Mouse (Mus musculus) R1 (cell line): ENCODE measurements at regions not wholly inside any gene's neighbourhood (a gene's known extent, or its start where the extent isn't known, plus 50 kb on each side); places are given as distances from the start of the nearest gene placed in this dataset.
A peak's percentile ranks its signal among the peaks of the same experiment; 100 is the strongest.

ENCODE experiments used
- DNase-seq: peaks from one replicate; pipeline ENCODE4 v3.0.0-alpha.2; 2018; ENCODE audit warnings: low read depth, low spot score

- no peak for DNase-seq
Measured at GRCm38 (mm10) chr10:15046285-15046684, 328.3 kb upstream of the Gje1 start.

GRCm38 (mm10) chr10:15037571-15037970 is 319.6 kb upstream of the Gje1 start:
- DNase-seq: no peak

GRCm38 (mm10) chr10:15031517-15031916 is 313.5 kb upstream of the Gje1 start:
- DNase-seq: no peak

GRCm38 (mm10) chr10:15029151-15029550 is 311.1 kb upstream of the Gje1 start:
- no peak for DNase-seq

GRCm38 (mm10) chr10:15013919-15014318 is 295.9 kb upstream of the Gje1 start:
- no peak for DNase-seq

GRCm38 (mm10) chr10:14996374-14996773 is 278.4 kb upstream of the Gje1 start:
- DNase-seq: no peak

- DNase-seq: no peak
Measured at GRCm38 (mm10) chr10:14989601-14990140, 271.7 kb upstream of the Gje1 start.

GRCm38 (mm10) chr10:14986566-14986965 is 268.6 kb upstream of the Gje1 start:
- peak; percentile 83 for DNase-seq

GRCm38 (mm10) chr10:14978093-14978755 is 260.2 kb upstream of the Gje1 start:
- DNase-seq: peak; percentile 50

GRCm38 (mm10) chr10:14977268-14978000 is 259.4 kb upstream of the Gje1 start:
- DNase-seq: no peak

GRCm38 (mm10) chr10:14969726-14970125 is 251.7 kb upstream of the Gje1 start:
- DNase-seq: peak; percentile 68

- peak; percentile 83 for DNase-seq
Measured at GRCm38 (mm10) chr10:14967645-14968044, 249.6 kb upstream of the Gje1 start.

GRCm38 (mm10) chr10:14966771-14967170 is 248.8 kb upstream of the Gje1 start:
- DNase-seq: peak; percentile 93

GRCm38 (mm10) chr10:14952899-14953478 is 235.0 kb upstream of the Gje1 start:
- no peak for DNase-seq

GRCm38 (mm10) chr10:14941875-14942274 is 223.9 kb upstream of the Gje1 start:
- no peak for DNase-seq
